16 mouse cellular contexts compared by ENCODE assay signal in genomic region chr8:99425901-99426300, GRCm38 (mm10). TPM values are rescaled to one million over a fixed set of nuclear protein-coding genes. Genes with fewer than 3 reads are reported as not detected.
"Had no signal": no experiment of that assay in that cellular context is flagged by ENCODE, and none has a peak within 500 bp of the region (broad histone marks: within the 10 kb centered on the region; RNA-seq: fewer than 3 reads in every experiment).

No protein-coding gene starts in this region.

- DNase-seq: gastrocnemius, adult 2 months; gastrocnemius, postnatal 10 days; gastrocnemius, postnatal 25 days; heart, postnatal 10 days; kidney, adult 18-20 months; kidney, adult 8-10 months; kidney, postnatal 10 days; kidney, postnatal 25 days; kidney, postnatal 4 days; liver; liver, embryonic 13.5 days had no signal

- ATAC-seq: hindbrain, embryonic 16.5 days; inflammation-experienced regulatory T-cells, adult 6 months; intestine, embryonic 15.5 days; intestine, postnatal 0 days had no signal

RNA-seq across cellular contexts. Expression of gene Cdh8, which starts 9.6 kb away (rescaled TPM):
- total RNA-seq: gastrocnemius, adult 2 months; gastrocnemius, postnatal 25 days; granulocyte monocyte progenitor cell, adult 5-6 weeks had no signal
